ENCODE assay signal across 26 mouse cellular contexts in the genomic region with DNA sequence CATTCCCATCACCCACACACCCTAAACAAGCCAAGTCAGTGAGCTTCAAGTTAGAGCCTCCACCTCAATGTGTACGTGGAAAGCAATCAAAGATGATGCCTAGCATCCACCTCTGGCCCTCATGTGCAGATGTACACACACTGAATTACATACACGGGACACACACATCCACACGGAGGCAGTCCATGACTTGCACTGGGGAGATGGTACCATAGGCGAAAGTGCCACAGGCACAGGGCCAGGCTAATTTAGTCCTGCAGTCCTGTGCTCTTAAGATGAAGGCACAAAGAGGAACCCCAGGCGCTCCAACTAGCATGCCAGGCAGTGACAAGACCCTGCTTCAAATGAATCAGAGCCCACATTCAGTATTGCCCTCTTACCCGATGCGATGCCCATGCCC. TPM values are rescaled to one million over a fixed set of nuclear protein-coding genes. Genes with fewer than 3 reads are reported as not detected.
DNase-seq lines count a peak whose midpoint lies in the region; ATAC-seq and TF ChIP-seq lines count a peak whose summit lies in the region.
"Had no signal": no experiment of that assay in that cellular context is flagged by ENCODE, and none has a peak within 500 bp of the region (broad histone marks: within the 10 kb centered on the region; RNA-seq: fewer than 3 reads in every experiment).

No protein-coding gene starts in this region.

- TF ChIP-seq CTCF in heart, adult 2 months (IDR thresholded peaks at IDR 0.05) = peak; percentile 37

- no peaks in the 10 kb centered on the region for H3K4me1 ChIP-seq in heart, embryonic 10.5 days
- H3K4me1 ChIP-seq in heart, adult 2 months (ENCODE audit: control insufficient read depth, insufficient read depth, low read length) = peaks cover 1% of the 10 kb centered on the region; the same call in 1 of the 2 replicates
- no peaks in the 10 kb centered on the region for H3K4me1 ChIP-seq in heart, embryonic 11.5 days (ENCODE audit: control insufficient read depth, insufficient read depth, low read length)
- H3K4me1 ChIP-seq in heart, embryonic 12.5 days (replicated peaks) = no peaks in the 10 kb centered on the region
- H3K4me1 ChIP-seq: embryonic facial prominence, embryonic 10.5 days; embryonic facial prominence, embryonic 12.5 days; forebrain, embryonic 13.5 days; forebrain, embryonic 15.5 days had no signal

- DNase-seq in heart, adult 11 months = peak; percentile 94
- DNase-seq in heart, embryonic 10.5 days (ENCODE audit: low spot score) = no peak
- DNase-seq in heart, adult 2 months = peak in 1 of 2 experiments; percentile 41
- DNase-seq in heart, postnatal 10 days = peak; percentile 48 to 55
- peak; percentile 37 for DNase-seq in heart, postnatal 4 days
- DNase-seq in heart, postnatal 25 days (ENCODE audit: low spot score) = no peak
- DNase-seq: adrenal gland, adult 8-10 months; adrenal gland, postnatal 14 days; adrenal gland, postnatal 36 days; B cell, adult 2 months; cerebellum, adult 11-12 months; cerebellum, adult 2 months; cerebellum, adult 9-10 months; cerebellum, postnatal 10 days; cerebellum, postnatal 25 days had no signal

- H3K9ac ChIP-seq in heart, adult 2 months (ENCODE audit: low read depth, low read length) = no peak overlapping the region
- H3K9ac ChIP-seq in heart, embryonic 11.5 days (ENCODE audit: low read depth, low read length) = no peak overlapping the region
- H3K9ac ChIP-seq in heart, embryonic 12.5 days = no peak overlapping the region
- H3K9ac ChIP-seq: embryonic facial prominence, embryonic 12.5 days; forebrain, embryonic 13.5 days; forebrain, embryonic 15.5 days had no signal

- no peaks in the 10 kb centered on the region for H3K27me3 ChIP-seq in heart, embryonic 10.5 days (ENCODE audit: insufficient read depth, poor library complexity, severe bottlenecking)
- no peaks in the 10 kb centered on the region for H3K27me3 ChIP-seq in heart, adult 2 months (ENCODE audit: control insufficient read depth, insufficient read depth, low read length)
- no peaks in the 10 kb centered on the region for H3K27me3 ChIP-seq in heart, embryonic 11.5 days (ENCODE audit: control insufficient read depth, insufficient read depth, low read length)
- no peaks in the 10 kb centered on the region for H3K27me3 ChIP-seq in heart, embryonic 12.5 days (replicated peaks)
- H3K27me3 ChIP-seq: CH12.LX; embryonic facial prominence, embryonic 12.5 days; forebrain, embryonic 13.5 days; forebrain, embryonic 15.5 days; Patski had no signal

- H3K4me2 ChIP-seq in heart, embryonic 11.5 days = no peak overlapping the region
- H3K4me2 ChIP-seq in heart, embryonic 12.5 days = no peak overlapping the region
- H3K4me2 ChIP-seq: embryonic facial prominence, embryonic 12.5 days; forebrain, embryonic 13.5 days; forebrain, embryonic 15.5 days had no signal

- 96% methylated on average over 7 of the region's 7 CpGs for WGBS in heart, embryonic 10.5 days
- 72% methylated on average over 7 of the region's 7 CpGs for WGBS in heart, adult 2 months
- 93% methylated on average over 7 of the region's 7 CpGs for WGBS in heart, embryonic 11.5 days (ENCODE audit: insufficient replicate concordance)
- 93% methylated on average over 7 of the region's 7 CpGs for WGBS in heart, embryonic 12.5 days

- peaks cover 93% of the 10 kb centered on the region for H3K36me3 ChIP-seq in heart, embryonic 10.5 days
- no peaks in the 10 kb centered on the region for H3K36me3 ChIP-seq in heart, adult 2 months (ENCODE audit: control insufficient read depth, insufficient read depth, low read length)
- peaks cover 57% of the 10 kb centered on the region for H3K36me3 ChIP-seq in heart, embryonic 11.5 days (ENCODE audit: control insufficient read depth, insufficient read depth, low read length)
- H3K36me3 ChIP-seq in heart, embryonic 12.5 days = peaks cover 93% of the 10 kb centered on the region

- H3K79me2 ChIP-seq in heart, adult 2 months (replicated peaks; ENCODE audit: control insufficient read depth, insufficient read depth, low read length) = no peaks in the 10 kb centered on the region

- no peak for TF ChIP-seq POLR2A in heart, adult 2 months (IDR thresholded peaks at IDR 0.05; ENCODE audit: insufficient read depth, low read depth, low read length)

- H3K9me3 ChIP-seq in heart, embryonic 10.5 days = no peaks in the 10 kb centered on the region
- H3K9me3 ChIP-seq in heart, embryonic 11.5 days (replicated peaks; ENCODE audit: control insufficient read depth, low read length) = no peaks in the 10 kb centered on the region
- no peaks in the 10 kb centered on the region for H3K9me3 ChIP-seq in heart, embryonic 12.5 days (replicated peaks)
- H3K9me3 ChIP-seq: embryonic facial prominence, embryonic 10.5 days; embryonic facial prominence, embryonic 12.5 days; forebrain, embryonic 13.5 days; forebrain, embryonic 15.5 days; G1E had no signal

- intact Hi-C loops in heart, adult 2 months (cut with DNase I) = loop anchor here (5.0 kb wide), 1 partner anchor 44 kb away; no protein-coding TSS in a partner anchor
- intact Hi-C loops in heart, postnatal 10 days (cut with DNase I) = loop anchor here (5.0 kb wide), 2 partner anchors 44 to 99 kb away; no protein-coding TSS in a partner anchor
- intact Hi-C loops in heart, postnatal 25 days (cut with DNase I) = no loop called here

- H3K27ac ChIP-seq in heart, embryonic 10.5 days = no peak overlapping the region
- no peak overlapping the region for H3K27ac ChIP-seq in heart, adult 2 months
- no peak overlapping the region for H3K27ac ChIP-seq in heart, embryonic 11.5 days (ENCODE audit: low read depth, low read length)
- no peak overlapping the region for H3K27ac ChIP-seq in heart, embryonic 12.5 days (ENCODE audit: poor library complexity, severe bottlenecking)
- H3K27ac ChIP-seq: embryonic facial prominence, embryonic 10.5 days; embryonic facial prominence, embryonic 12.5 days; forebrain, embryonic 13.5 days; forebrain, embryonic 15.5 days had no signal

- no peak overlapping the region for H3K4me3 ChIP-seq in heart, embryonic 10.5 days
- no peak overlapping the region for H3K4me3 ChIP-seq in heart, adult 2 months
- no peak overlapping the region for H3K4me3 ChIP-seq in heart, embryonic 11.5 days (ENCODE audit: low read depth, low read length)
- H3K4me3 ChIP-seq in heart, embryonic 12.5 days = no peak overlapping the region
- H3K4me3 ChIP-seq: embryonic facial prominence, embryonic 10.5 days; embryonic facial prominence, embryonic 12.5 days; forebrain, embryonic 13.5 days; forebrain, embryonic 15.5 days had no signal

- TF ChIP-seq EP300 in heart, adult 2 months (IDR thresholded peaks at IDR 0.05; ENCODE audit: insufficient read depth, low read depth, low read length) = peak; percentile 73

- no peak for ATAC-seq in heart, embryonic 11.5 days (replicated peaks; ENCODE audit: insufficient number of reproducible peaks, low FRiP score, low TSS enrichment)
- ATAC-seq in heart, embryonic 12.5 days (ENCODE audit: insufficient number of reproducible peaks, low FRiP score) = no peak
- ATAC-seq: activated CD4-positive, CD25-positive, alpha-beta regulatory T cell, adult 4 months; CD4-positive, CD25-positive, alpha-beta regulatory T cell, adult 4 months; forebrain, embryonic 13.5 days; forebrain, embryonic 15.5 days; Patski had no signal

RNA-seq across cellular contexts. Expression of gene Ldlr, which starts 19.8 kb away (rescaled TPM):
- 36.6 and 42.9 TPM in 2 replicates for polyA plus RNA-seq in heart, embryonic 10.5 days (2016; fragmentation: Nextera tagmentation; extraction: Ambion mirVana)
- total RNA-seq in heart, adult 2 months (2021) = 1 to 10 TPM; 3.4 to 4.2 TPM
- polyA plus RNA-seq in heart, adult 2 months (2012; rRNA removed) = 7.2 and 10.2 TPM in 2 replicates
- polyA plus RNA-seq in heart, embryonic 11.5 days (2014; fragmentation: Nextera tagmentation; extraction: Ambion mirVana) = 11.1 and 16.0 TPM in 2 replicates
- total RNA-seq in heart, postnatal 10 days (2021) = 10 to 100 TPM in 1 of 2 experiments, 1 to 10 TPM in 1; 8.5 to 10.7 TPM
- 26.0 and 30.8 TPM in 2 replicates for polyA plus RNA-seq in heart, embryonic 12.5 days (2016; fragmentation: Nextera tagmentation; extraction: Ambion mirVana)
- 10 to 100 TPM; 39.9 to 43.5 TPM for total RNA-seq in heart, postnatal 4 days (2021)
- total RNA-seq in heart, postnatal 25 days (2021) = 1 to 10 TPM; 2.7 to 3.1 TPM

RNA-seq across cellular contexts. Expression of gene Spc24, which starts 56.6 kb away (rescaled TPM):
- 112 and 160 TPM in 2 replicates for polyA plus RNA-seq in heart, embryonic 10.5 days (2016; fragmentation: Nextera tagmentation; extraction: Ambion mirVana)
- total RNA-seq in heart, adult 2 months (2021) = 1 to 10 TPM; 5.1 to 6.8 TPM
- 6.0 and 6.2 TPM in 2 replicates for polyA plus RNA-seq in heart, adult 2 months (2012; rRNA removed)
- 90.5 and 103 TPM in 2 replicates for polyA plus RNA-seq in heart, embryonic 11.5 days (2014; fragmentation: Nextera tagmentation; extraction: Ambion mirVana)
- total RNA-seq in heart, postnatal 10 days (2021) = 10 to 100 TPM; 11.9 to 14.5 TPM
- polyA plus RNA-seq in heart, embryonic 12.5 days (2016; fragmentation: Nextera tagmentation; extraction: Ambion mirVana) = 84.5 and 86.8 TPM in 2 replicates
- total RNA-seq in heart, postnatal 4 days (2021) = 10 to 100 TPM; 37.2 to 38.4 TPM
- 1 to 10 TPM; 3.2 to 4.0 TPM for total RNA-seq in heart, postnatal 25 days (2021)

Comparison
In these comparisons a context has a peak if more than half of its experiments do, and no peak if none do; other contexts are left out.
1. DNase-seq: peak in heart, adult 11 months (single experiment), heart, postnatal 10 days (2 of 2) and heart, postnatal 4 days (single experiment); none in heart, embryonic 10.5 days (single experiment) and heart, postnatal 25 days (single experiment).